Mouse (Mus musculus) midbrain, embryonic 14.5 days (tissue): ENCODE data around the gene Fryl. TPM values are rescaled to one million over a fixed set of nuclear protein-coding genes. Genes with fewer than 3 reads are reported as not detected.

Experiments
- ATAC-seq: fragments of 200-750 bp; cut with Nextera tagmentation; 2 replicates; pipeline ENCODE4 v1.8.0; 2017; ENCODE audit warnings: moderate number of reproducible peaks, moderate library complexity; ENCODE audit not compliant: low FRiP score, low TSS enrichment
- DNase-seq: peaks from one replicate; pipeline ENCODE4 v3.0.0-alpha.2; 2015
- H3K27ac ChIP-seq: fragments of 300-500 bp; sonication (generic); replicated peaks from 2 replicates; pipeline ENCODE4 v1.5.1; 2014; ENCODE audit warnings: mild to moderate bottlenecking, low read depth, low read length, moderate library complexity
- H3K27me3 ChIP-seq: fragments of 300-500 bp; sonication (generic); 2 replicates; pipeline ENCODE4 v1.6.1; 2014; ENCODE audit warnings: low read length, control low read depth, mixed read lengths; ENCODE audit not compliant: control insufficient read depth, insufficient read depth
- H3K36me3 ChIP-seq: fragments of 300-500 bp; sonication (generic); 2 replicates; pipeline ENCODE4 v1.6.1; 2014; ENCODE audit warnings: low read length, control low read depth; ENCODE audit not compliant: control insufficient read depth, insufficient read depth
- H3K4me1 ChIP-seq: fragments of 300-500 bp; sonication (generic); 2 replicates; pipeline ENCODE4 v1.6.1; 2014; ENCODE audit warnings: mild to moderate bottlenecking, antibody characterized with exemption, low read length, control low read depth; ENCODE audit not compliant: control insufficient read depth, insufficient read depth
- H3K4me2 ChIP-seq: fragments of 300-500 bp; sonication (generic); 2 replicates; pipeline ENCODE4 v1.6.1; 2014; ENCODE audit warnings: mild to moderate bottlenecking, low read length, moderate library complexity
- H3K4me3 ChIP-seq: fragments of 300-500 bp; sonication (generic); replicated peaks from 2 replicates; pipeline ENCODE4 v1.5.1; 2014; ENCODE audit warnings: low read depth, low read length
- H3K9ac ChIP-seq: fragments of 300-500 bp; sonication (generic); replicated peaks from 2 replicates; pipeline ENCODE4 v1.6.1; 2014; ENCODE audit warnings: mild to moderate bottlenecking, low read length, moderate library complexity
- H3K9me3 ChIP-seq: fragments of 300-500 bp; sonication (generic); 2 replicates; pipeline ENCODE4 v1.6.1; 2016; ENCODE audit warnings: low read length, control low read depth, mixed read lengths; ENCODE audit not compliant: control insufficient read depth
- WGBS: fragments of 180-500 bp; shearing (Covaris S2); extraction: QIAGEN DNeasy Blood & Tissue Kit; methylation state at CpG from one replicate; pipeline ENCODE4 v1.1.7; 2014; 5-methylcytosine and 5-hydroxymethylcytosine counted together
- polyA plus RNA-seq: library from polyadenylated mRNA; unstranded; fragments of >200 nt; fragmentation: Nextera tagmentation; extraction: Ambion mirVana; gene quantifications from 2 replicates; pipeline ENCODE4 v1.2.1, GENCODE M21; 2014

The Fryl gene
- polyA plus RNA-seq, 1 experiment from 2014 or later, result 48.5 TPM

DNA sequence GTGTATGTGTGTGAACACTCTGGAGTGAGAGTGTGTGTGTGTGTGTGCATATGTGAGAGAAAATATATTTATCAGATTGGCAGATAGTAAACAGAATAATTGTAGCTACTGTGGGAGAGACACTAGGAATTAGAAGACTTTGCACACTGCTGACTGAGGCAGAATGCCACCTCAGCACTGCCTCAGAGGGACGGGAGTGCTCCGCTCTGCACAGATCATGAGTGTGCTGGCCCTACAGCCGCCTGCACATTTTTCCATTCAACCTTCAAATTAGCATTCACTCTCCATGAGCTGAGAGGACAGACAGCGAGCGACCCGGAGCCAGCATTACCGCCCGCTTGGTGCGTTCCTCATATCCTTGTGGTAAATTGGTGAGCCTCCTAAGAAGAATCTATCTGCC lies 96.0 kb downstream of the Fryl start:
- H3K9ac ChIP-seq, result no peak overlapping the region
- no peak for ATAC-seq
- H3K4me1 ChIP-seq, result peaks cover 11% of the 10 kb centered on the region; the same call in 1 of the 2 replicates
- no peak for DNase-seq
- no peaks in the 10 kb centered on the region for H3K9me3 ChIP-seq
- no peaks in the 10 kb centered on the region for H3K27me3 ChIP-seq
- H3K27ac ChIP-seq, result no peak overlapping the region
- WGBS, result 65% methylated on average over 9 of the region's 9 CpGs
- no peak overlapping the region for H3K4me2 ChIP-seq
- no peaks in the 10 kb centered on the region for H3K36me3 ChIP-seq
- H3K4me3 ChIP-seq, result no peak overlapping the region

DNA sequence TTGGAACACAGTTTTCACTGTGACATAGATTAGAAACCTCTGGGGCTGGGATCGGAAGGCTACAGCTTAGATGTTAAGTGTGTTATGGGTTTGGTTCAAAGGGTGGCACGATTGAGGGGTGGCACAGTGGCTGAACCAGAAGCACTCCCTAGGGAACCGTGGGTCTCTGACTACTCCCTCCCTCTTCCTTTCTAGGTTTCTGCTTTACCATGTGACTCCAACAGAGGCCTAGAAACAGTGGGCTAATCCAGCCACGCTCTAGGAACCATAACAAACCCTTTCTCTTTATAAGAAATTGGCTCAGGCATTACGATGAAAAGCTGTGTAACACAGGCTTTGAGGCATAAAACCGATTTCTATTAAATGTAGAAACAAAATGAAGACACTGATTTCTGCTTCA lies 98.9 kb downstream of the Fryl start:
- H3K36me3 ChIP-seq, result no peaks in the 10 kb centered on the region
- H3K4me3 ChIP-seq, result no peak overlapping the region
- no peak for DNase-seq
- WGBS, result 59% methylated on average over 6 of the region's 6 CpGs
- no peak for ATAC-seq
- no peak overlapping the region for H3K27ac ChIP-seq
- no peaks in the 10 kb centered on the region for H3K9me3 ChIP-seq
- no peak overlapping the region for H3K9ac ChIP-seq
- H3K4me1 ChIP-seq, result 0 out of 2 replicates have a peak, but pooled peaks cover 4% of the 10 kb centered on the region
- no peak overlapping the region for H3K4me2 ChIP-seq
- no peaks in the 10 kb centered on the region for H3K27me3 ChIP-seq

DNA sequence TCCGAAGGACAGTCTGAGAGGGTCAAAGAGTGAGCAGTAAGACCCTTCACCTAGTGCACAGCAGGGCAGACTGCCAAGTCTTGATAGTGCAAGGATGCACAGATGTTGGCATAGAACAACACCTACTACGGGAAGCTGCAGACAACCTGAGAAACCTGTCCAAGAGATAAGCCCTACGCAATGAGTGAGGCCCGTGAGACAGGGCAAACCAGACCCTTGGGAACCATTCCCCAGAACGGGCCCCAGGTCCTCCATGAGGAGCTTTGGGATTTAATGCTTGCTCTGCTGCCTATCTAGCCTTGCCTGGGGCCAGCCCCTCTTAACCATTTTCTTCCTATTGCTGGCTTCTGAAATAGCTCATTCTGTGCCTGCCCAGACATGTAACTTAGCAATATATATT lies 99.4 kb downstream of the Fryl start:
- no peaks in the 10 kb centered on the region for H3K27me3 ChIP-seq
- no peak for ATAC-seq
- no peaks in the 10 kb centered on the region for H3K9me3 ChIP-seq
- no peak overlapping the region for H3K4me3 ChIP-seq
- no peak for DNase-seq
- H3K27ac ChIP-seq, result no peak overlapping the region
- H3K4me2 ChIP-seq, result no peak overlapping the region
- H3K36me3 ChIP-seq, result no peaks in the 10 kb centered on the region
- H3K9ac ChIP-seq, result no peak overlapping the region
- H3K4me1 ChIP-seq, result 0 out of 2 replicates have a peak, but pooled peaks cover 2% of the 10 kb centered on the region
- 87% methylated on average over 5 of the region's 5 CpGs for whole genome bisulfite sequencing

DNA sequence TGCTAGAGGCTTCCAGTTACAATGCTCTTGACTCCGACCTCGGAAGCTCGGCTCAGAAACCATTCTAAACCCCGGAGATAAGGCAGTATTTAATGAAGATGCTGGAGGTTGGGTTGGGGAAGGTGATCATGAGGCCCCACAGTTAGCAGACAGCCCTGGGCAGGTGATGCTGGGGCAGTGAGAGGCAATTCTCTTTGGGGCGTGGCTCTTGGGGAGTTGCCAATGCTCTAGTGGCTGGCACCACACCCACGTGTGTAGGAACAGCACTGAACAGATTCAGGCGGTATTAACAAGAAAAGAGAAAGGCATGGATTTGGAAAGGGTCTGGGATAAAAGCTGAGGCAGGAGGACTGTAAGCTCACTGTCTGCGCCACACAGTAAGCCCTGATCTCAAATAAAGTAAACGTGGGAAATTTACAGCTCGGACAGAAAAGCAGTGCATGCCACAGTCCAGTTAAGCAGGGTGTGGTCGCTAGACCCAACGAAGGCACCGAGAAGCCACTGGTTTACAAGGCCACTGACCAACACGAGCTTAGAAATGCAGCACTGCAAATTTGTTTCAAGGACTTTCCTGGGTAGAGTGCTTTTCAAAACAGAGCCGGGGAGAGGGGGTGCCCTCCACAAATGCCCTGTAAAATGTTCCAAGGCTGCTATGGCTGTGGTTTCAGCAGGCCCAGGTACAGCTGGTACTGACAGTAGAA lies 100.0 kb downstream of the Fryl start:
- WGBS, result 89% methylated on average over 15 of the region's 15 CpGs
- Histone ChIP-seq H3K27ac (no peak overlapping the region), H3K27me3 (no peaks in the 10 kb centered on the region)

DNA sequence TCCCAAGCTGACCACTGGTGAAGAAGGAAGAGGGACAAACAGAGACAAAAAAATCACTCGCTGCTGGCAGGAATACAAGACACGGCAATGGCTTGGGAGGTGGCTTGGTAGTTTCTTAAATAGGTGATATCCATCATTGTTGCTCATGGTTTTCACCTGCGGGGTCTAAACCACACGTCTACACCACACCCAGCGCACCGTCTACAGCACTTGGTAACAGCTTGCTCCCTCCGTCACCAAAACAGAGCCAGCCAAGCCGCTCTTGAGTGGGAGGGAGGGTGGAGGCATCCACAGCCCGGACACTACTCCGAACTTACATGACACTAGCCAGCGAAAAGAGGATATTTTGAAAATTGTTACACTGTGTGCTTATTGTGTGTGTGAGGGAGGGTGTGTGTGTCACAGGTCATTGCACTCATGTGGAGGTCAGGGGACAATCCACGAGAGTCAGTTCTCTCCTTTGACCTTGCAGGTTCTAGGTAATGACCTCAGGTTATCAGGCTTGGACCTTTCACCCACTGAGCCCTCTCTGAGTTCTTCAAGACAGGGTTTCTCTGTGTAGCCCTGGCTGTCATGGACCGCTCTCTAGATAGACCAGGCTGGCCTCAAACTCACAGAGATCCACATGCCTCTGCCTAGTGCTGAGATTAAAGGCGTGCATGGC lies 102.5 kb downstream of the Fryl start:
- Histone ChIP-seq H3K4me1 (no peaks in the 10 kb centered on the region), H3K27me3 (no peaks in the 10 kb centered on the region), H3K27ac (no peak overlapping the region), H3K9ac (no peak overlapping the region), H3K4me2 (no peak overlapping the region), H3K36me3 (no peaks in the 10 kb centered on the region), H3K4me3 (no peak overlapping the region), H3K9me3 (no peaks in the 10 kb centered on the region)
- ATAC-seq (no peak), DNase-seq (no peak)
- WGBS, result 92% methylated on average over 14 of the region's 14 CpGs

More for the DNA sequence above, 100.0 kb downstream of the Fryl start:
- Histone ChIP-seq H3K9me3 (no peaks in the 10 kb centered on the region), H3K9ac (no peak overlapping the region), H3K4me3 (no peak overlapping the region), H3K4me2 (no peak overlapping the region), H3K4me1 (no peaks in the 10 kb centered on the region), H3K36me3 (no peaks in the 10 kb centered on the region)
- ATAC-seq (no peak), DNase-seq (no peak)

DNA sequence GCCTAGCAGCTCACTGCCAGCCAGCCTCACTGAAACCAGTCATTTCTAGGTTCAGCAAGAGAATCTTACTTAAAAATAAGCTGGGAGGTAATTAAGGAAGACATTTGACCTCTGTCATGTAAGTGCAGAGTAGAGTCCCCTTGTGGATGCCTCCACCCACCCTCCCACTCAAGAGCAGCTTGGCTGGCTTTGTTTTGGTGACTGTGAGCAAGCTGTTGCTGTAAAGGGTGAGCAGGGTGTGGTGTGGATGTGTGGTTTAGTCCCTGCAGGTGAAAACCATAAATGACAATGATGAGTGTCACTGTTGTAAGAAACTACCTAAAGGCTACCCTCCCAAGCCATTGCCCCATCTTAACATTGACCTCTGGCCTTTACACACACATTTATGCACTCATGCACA lies 104.2 kb downstream of the Fryl start:
- ATAC-seq (no peak), DNase-seq (no peak)
- Histone ChIP-seq H3K9ac (no peak overlapping the region), H3K27ac (no peak overlapping the region), H3K4me3 (no peak overlapping the region), H3K27me3 (no peaks in the 10 kb centered on the region), H3K4me1 (no peaks in the 10 kb centered on the region), H3K4me2 (no peak overlapping the region), H3K9me3 (no peaks in the 10 kb centered on the region), H3K36me3 (peaks cover 7% of the 10 kb centered on the region; the same call in 1 of the 2 replicates)

DNA sequence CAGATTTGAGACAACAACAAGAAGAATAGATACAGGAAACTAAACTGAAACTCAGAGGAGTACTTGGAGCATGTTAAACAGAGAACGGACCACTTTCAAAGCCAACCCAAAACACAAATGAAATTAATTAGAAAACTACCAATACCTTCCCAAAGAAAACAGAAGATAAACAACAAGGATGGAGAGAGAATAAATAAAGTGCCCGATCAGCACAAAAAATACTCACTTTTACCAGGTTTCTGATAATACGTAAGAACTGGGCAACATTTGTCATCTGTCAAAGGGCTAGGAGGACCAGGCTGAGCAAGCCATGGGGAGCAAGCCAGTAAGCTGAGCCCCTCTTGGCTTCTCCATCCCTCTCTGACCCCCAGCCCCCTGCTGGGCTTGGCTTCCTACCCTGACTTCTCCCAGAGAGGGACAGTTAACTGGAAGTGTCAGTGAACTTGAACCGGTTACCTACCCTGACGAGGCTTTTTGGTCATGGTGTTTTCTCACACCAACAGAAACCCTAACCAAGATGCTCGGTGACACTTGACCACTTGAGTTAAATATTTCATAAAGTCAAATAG lies 105.5 kb downstream of the Fryl start:
- Histone ChIP-seq H3K4me1 (no peaks in the 10 kb centered on the region), H3K4me2 (no peak overlapping the region), H3K27ac (no peak overlapping the region), H3K27me3 (no peaks in the 10 kb centered on the region), H3K4me3 (no peak overlapping the region), H3K36me3 (peaks cover 16% of the 10 kb centered on the region; the same call in 1 of the 2 replicates), H3K9me3 (no peaks in the 10 kb centered on the region), H3K9ac (no peak overlapping the region)
- DNase-seq (no peak), ATAC-seq (no peak)
- 91% methylated on average over 6 of the region's 6 CpGs for WGBS

DNA sequence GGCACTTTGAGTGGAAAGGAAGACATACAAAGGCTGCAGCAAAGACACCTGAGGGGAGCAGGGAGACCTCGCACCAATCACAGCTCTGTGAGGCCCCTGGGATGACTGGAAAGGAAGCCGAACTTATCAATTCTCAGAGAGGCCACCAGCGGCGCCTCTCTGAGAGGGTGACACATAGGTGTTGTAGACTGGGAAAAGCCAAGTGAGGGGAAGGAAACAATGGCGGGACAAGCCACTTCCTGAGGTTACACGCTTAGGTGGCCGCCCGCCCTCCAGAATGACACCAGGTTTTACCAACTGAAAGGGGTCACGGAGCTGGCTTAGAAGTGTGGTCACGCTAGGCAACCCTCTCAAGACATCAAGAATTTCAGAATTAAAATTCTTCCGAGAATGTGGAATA lies 111.4 kb downstream of the Fryl start:
- DNase-seq (no peak), ATAC-seq (no peak)
- 94% methylated on average over 11 of the region's 11 CpGs for WGBS
- Histone ChIP-seq H3K9ac (no peak overlapping the region), H3K4me3 (no peak overlapping the region), H3K4me1 (no peaks in the 10 kb centered on the region), H3K27ac (no peak overlapping the region), H3K27me3 (no peaks in the 10 kb centered on the region), H3K4me2 (no peak overlapping the region), H3K9me3 (no peaks in the 10 kb centered on the region), H3K36me3 (peaks cover 19% of the 10 kb centered on the region; the same call in 1 of the 2 replicates)

DNA sequence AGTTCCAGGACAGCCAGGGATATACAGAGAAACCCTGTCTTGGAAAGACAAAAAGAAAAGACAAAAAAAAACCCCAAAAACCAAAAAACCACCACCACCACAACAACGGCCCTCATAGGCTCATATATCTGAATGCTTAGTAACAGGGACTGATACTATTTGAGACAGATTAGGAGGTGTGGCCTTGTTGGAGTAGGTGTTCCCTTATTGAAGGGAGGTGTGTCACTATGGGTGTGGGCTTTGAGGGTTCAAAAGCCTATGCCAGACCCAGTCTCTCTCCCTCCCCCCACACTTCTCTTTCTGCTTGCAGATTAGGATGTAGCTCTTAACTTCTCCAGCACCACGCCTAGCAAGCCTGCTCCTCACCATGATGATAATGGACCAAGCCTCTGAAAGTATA lies 114.7 kb downstream of the Fryl start:
- Histone ChIP-seq H3K27ac (no peak overlapping the region), H3K4me3 (no peak overlapping the region), H3K9ac (no peak overlapping the region), H3K36me3 (peaks cover 7% of the 10 kb centered on the region; the same call in 1 of the 2 replicates), H3K4me2 (no peak overlapping the region), H3K4me1 (no peaks in the 10 kb centered on the region), H3K27me3 (no peaks in the 10 kb centered on the region), H3K9me3 (no peaks in the 10 kb centered on the region)
- ATAC-seq (no peak), DNase-seq (no peak)
- WGBS, result 87% methylated on average over 2 of the region's 2 CpGs
